Mouse (Mus musculus) limb, embryonic 14.5 days (tissue): ENCODE measurements around the gene Spire2. TPM values are rescaled to one million over a fixed set of nuclear protein-coding genes. Genes with fewer than 3 reads are reported as not detected.

Experiments
- ATAC-seq: fragments of 200-750 bp; cut with Nextera tagmentation; 2 replicates; pipeline ENCODE4 v1.8.0; 2017; ENCODE audit warnings: low read depth, moderate number of reproducible peaks, moderate TSS enrichment; ENCODE audit not compliant: low FRiP score
- DNase-seq: peaks from one replicate; pipeline ENCODE4 v3.0.0-alpha.2; 2015; ENCODE audit warnings: low spot score
- H3K27ac ChIP-seq: fragments of 300-500 bp; sonication (generic); replicated peaks from 2 replicates; pipeline ENCODE4 v1.5.1; 2014; ENCODE audit warnings: low read depth, mild to moderate bottlenecking, low read length, moderate library complexity, mixed read lengths
- H3K27me3 ChIP-seq: fragments of 300-500 bp; sonication (generic); 2 replicates; pipeline ENCODE4 v1.6.1; 2014; ENCODE audit warnings: low read length, mixed read lengths; ENCODE audit not compliant: control insufficient read depth, insufficient read depth
- H3K36me3 ChIP-seq: fragments of 300-500 bp; sonication (generic); 2 replicates; pipeline ENCODE4 v1.6.1; 2014; ENCODE audit warnings: mild to moderate bottlenecking, low read length, moderate library complexity, mixed read lengths; ENCODE audit not compliant: control insufficient read depth, insufficient read depth
- H3K4me1 ChIP-seq: fragments of 300-500 bp; sonication (generic); 2 replicates; pipeline ENCODE4 v1.6.1; 2014; ENCODE audit warnings: antibody characterized with exemption, low read length, mixed read lengths; ENCODE audit not compliant: control insufficient read depth, insufficient read depth
- H3K4me2 ChIP-seq: fragments of 300-500 bp; sonication (generic); replicated peaks from 2 replicates; pipeline ENCODE4 v1.6.1; 2014; ENCODE audit warnings: low read depth, mild to moderate bottlenecking, low read length, moderate library complexity; ENCODE audit not compliant: severe bottlenecking
- H3K4me3 ChIP-seq: fragments of 300-500 bp; sonication (generic); replicated peaks from 2 replicates; pipeline ENCODE4 v1.5.1; 2014; ENCODE audit warnings: low read length
- H3K9ac ChIP-seq: fragments of 300-500 bp; sonication (generic); 2 replicates; pipeline ENCODE4 v1.6.1; 2014; ENCODE audit warnings: mild to moderate bottlenecking, low read depth, low read length, moderate library complexity; ENCODE audit not compliant: severe bottlenecking
- H3K9me3 ChIP-seq: fragments of 300-500 bp; sonication (generic); 2 replicates; pipeline ENCODE4 v1.6.1; 2016; ENCODE audit warnings: low read length; ENCODE audit not compliant: control insufficient read depth
- POLR2A ChIP-seq: fragments of 200-500 bp; IDR thresholded peaks from 2 replicates; pipeline ENCODE4 v1.8.0; 2012; ENCODE audit warnings: inconsistent platforms, mild to moderate bottlenecking, moderate library complexity, borderline replicate concordance; ENCODE audit not compliant: insufficient read depth, insufficient read length; ENCODE audit errors: extremely low read depth
- WGBS: fragments of 180-500 bp; shearing (Covaris S2); extraction: QIAGEN DNeasy Blood & Tissue Kit; methylation state at CpG from one replicate; pipeline ENCODE4 v1.1.7; 2014; 5-methylcytosine and 5-hydroxymethylcytosine counted together
- polyA plus RNA-seq, 2 experiments: library from polyadenylated mRNA; depleted of rRNA in 1 of 2; stranded (reverse) in 1 of 2; unstranded in 1 of 2; fragments of >200 nt; fragmentation: Nextera tagmentation in 1 of 2; extraction: Ambion mirVana in 1 of 2; gene quantifications; 2 replicates each; pipeline versions ENCODE4 v1.2.1 to v1.2.3; 2012 to 2014

The Spire2 gene
- polyA plus RNA-seq, 2 experiments, result 0.67 to 1.2 TPM

DNA sequence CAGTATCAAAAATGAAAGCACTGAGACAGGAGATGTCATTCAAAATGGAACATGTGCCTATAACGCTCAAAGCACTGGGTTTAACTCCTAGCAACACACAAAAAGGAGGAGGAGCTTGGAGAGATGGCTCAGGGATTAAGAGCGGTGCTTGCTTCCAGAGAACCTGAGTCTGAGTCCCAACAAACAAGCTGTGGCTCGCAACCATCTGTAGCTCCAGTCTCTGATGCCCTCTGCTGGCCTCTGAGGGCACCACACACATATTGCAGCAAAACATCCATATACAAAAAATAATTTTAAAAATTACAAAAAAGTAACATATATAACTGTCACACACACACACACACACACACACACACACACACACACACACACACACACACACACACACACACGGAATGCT is 42.3 kb upstream of the Spire2 start:
- no peak overlapping the region for H3K4me2 ChIP-seq
- no peaks in the 10 kb centered on the region for H3K4me1 ChIP-seq
- WGBS, result 69% methylated on average over 4 of the region's 4 CpGs
- peaks cover 33% of the 10 kb centered on the region for H3K36me3 ChIP-seq
- no peaks in the 10 kb centered on the region for H3K27me3 ChIP-seq
- H3K27ac ChIP-seq, result no peak overlapping the region
- DNase-seq (no peak), ATAC-seq (no peak)
- H3K4me3 ChIP-seq, result no peak overlapping the region
- H3K9me3 ChIP-seq, result no peaks in the 10 kb centered on the region
- no peak overlapping the region for H3K9ac ChIP-seq
- TF ChIP-seq POLR2A, result no peak

DNA sequence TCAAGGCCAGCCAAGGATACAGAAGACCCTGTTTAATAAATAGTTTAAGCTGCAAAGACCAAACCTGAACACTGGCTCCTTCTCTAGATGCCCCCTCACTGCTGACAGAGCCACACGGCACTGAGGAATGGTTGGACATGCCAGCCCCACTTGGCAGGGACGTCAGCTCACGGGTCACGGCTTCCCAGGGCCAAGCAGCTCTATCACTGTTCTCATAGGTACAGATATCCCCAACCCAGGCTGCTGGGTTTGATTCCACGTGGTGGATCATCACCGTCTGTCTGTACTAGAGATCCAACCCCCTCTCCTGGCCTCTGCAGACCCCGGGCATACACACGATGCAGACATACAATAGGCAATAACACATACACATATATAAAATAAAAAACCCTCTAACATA is 41.8 kb upstream of the Spire2 start:
- WGBS, result 93% methylated on average over 8 of the region's 8 CpGs
- Histone ChIP-seq H3K27ac (no peak overlapping the region), H3K4me2 (no peak overlapping the region), H3K36me3 (peaks cover 35% of the 10 kb centered on the region), H3K9ac (no peak overlapping the region), H3K4me3 (no peak overlapping the region), H3K27me3 (no peaks in the 10 kb centered on the region), H3K9me3 (no peaks in the 10 kb centered on the region), H3K4me1 (no peaks in the 10 kb centered on the region)
- DNase-seq, result no peak
- no peak for TF ChIP-seq POLR2A
- no peak for ATAC-seq

DNA sequence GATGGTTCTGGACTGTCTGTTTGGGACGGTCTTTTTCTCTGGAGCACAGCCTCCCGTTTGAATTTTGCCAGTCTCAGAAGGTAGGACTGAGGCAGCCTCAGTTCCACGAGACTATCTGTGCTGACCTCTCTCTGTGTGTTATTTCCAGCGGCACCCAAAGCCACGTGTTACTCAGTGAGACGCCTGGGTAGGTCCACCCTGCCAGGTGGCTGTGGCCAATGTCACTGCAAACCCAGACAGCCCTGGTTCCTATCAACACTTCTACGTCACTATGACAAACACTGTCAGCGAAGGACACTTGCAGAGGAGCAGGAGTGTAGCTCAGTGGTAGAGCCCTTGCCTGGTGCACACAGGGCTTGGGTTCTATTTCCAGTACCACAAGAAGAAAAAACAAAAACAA is 40.8 kb upstream of the Spire2 start:
- Histone ChIP-seq H3K27ac (no peak overlapping the region), H3K4me2 (no peak overlapping the region), H3K27me3 (no peaks in the 10 kb centered on the region), H3K9ac (no peak overlapping the region), H3K4me1 (no peaks in the 10 kb centered on the region), H3K9me3 (no peaks in the 10 kb centered on the region), H3K36me3 (peaks cover 34% of the 10 kb centered on the region), H3K4me3 (no peak overlapping the region)
- no peak for ATAC-seq
- WGBS, result 86% methylated on average over 8 of the region's 8 CpGs
- no peak for TF ChIP-seq POLR2A
- no peak for DNase-seq

DNA sequence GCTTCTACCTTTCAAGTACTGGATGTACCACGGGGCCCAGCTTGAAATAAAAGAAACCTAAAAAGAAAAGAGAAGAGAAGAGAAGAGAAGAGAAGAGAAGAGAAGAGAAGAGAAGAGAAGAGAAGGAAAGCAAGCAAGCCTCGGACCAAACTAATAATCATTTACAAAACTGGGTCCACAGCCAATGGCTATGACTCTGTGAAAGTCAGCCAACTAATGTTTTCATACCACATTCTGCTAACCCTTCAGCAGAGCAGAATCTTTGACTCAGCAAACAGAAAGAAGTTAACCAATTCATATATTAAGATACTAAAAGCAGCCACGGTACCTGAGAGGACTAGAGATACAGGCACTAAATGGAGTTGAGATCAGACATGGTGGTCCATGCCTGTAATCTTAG is 40.2 kb upstream of the Spire2 start:
- no peak for TF ChIP-seq POLR2A
- Histone ChIP-seq H3K27me3 (no peaks in the 10 kb centered on the region), H3K9me3 (no peaks in the 10 kb centered on the region), H3K9ac (no peak overlapping the region), H3K4me2 (no peak overlapping the region), H3K4me3 (no peak overlapping the region), H3K4me1 (no peaks in the 10 kb centered on the region), H3K27ac (no peak overlapping the region), H3K36me3 (peaks cover 34% of the 10 kb centered on the region)
- DNase-seq (no peak), ATAC-seq (no peak)
- WGBS, result 82% methylated on average over 3 of the region's 3 CpGs

DNA sequence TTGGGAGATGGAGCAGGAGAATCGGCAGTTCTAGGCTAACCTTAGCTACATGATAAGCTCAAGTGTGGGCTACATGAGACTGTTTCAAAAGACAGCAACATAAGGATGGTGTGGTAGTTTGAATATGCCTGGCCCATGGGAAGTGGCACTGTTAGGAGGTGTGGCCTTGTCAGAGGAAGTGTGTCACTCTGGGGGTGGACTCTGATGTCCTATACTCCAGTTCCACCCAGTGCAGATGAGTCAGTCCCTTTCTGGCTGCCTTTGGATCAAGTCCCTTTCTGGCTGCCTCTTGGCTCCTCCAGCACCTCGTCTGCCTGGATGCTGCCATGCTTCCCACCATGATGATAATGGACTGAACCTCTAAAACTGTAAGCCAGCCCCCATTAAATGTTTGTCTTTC is 39.7 kb upstream of the Spire2 start:
- H3K4me2 ChIP-seq, result no peak overlapping the region
- DNase-seq (no peak), ATAC-seq (no peak)
- H3K9me3 ChIP-seq, result no peaks in the 10 kb centered on the region
- 84% methylated on average over 2 of the region's 2 CpGs for WGBS
- no peak overlapping the region for H3K4me3 ChIP-seq
- no peaks in the 10 kb centered on the region for H3K27me3 ChIP-seq
- no peak overlapping the region for H3K27ac ChIP-seq
- no peak overlapping the region for H3K9ac ChIP-seq
- H3K36me3 ChIP-seq, result peaks cover 31% of the 10 kb centered on the region
- H3K4me1 ChIP-seq, result no peaks in the 10 kb centered on the region
- no peak for TF ChIP-seq POLR2A

DNA sequence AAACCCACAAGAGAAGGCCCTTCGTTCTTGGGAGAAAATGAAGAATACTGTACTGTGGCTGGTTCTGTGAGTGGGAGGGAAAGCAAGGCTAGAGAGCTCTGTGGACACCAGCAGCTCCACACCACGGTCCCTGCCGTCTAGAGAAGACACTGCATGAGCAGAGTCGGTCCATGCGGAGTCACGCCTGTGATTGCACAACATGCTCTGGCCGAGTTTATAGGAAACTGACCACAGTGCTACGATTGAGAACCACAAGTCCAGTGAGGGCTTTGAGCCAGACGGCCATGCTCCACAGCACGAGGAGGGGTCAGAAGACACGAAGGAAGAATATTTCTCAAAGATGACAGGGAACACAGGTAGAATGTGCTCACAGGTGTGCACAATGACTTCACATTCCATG is 34.2 kb upstream of the Spire2 start:
- Histone ChIP-seq H3K4me2 (no peak overlapping the region), H3K27me3 (no peaks in the 10 kb centered on the region), H3K4me1 (no peaks in the 10 kb centered on the region), H3K4me3 (no peak overlapping the region), H3K9me3 (no peaks in the 10 kb centered on the region), H3K27ac (no peak overlapping the region), H3K9ac (no peak overlapping the region), H3K36me3 (peaks cover 14% of the 10 kb centered on the region)
- 91% methylated on average over 11 of the region's 11 CpGs for WGBS
- no peak for TF ChIP-seq POLR2A
- DNase-seq (no peak), ATAC-seq (no peak)
